Mouse (Mus musculus): Measurements from ENCODE around the gene Nr6a1. TPM values are rescaled to one million over a fixed set of nuclear protein-coding genes. Genes with fewer than 3 reads are reported as not detected.

Gene Nr6a1
- polyA plus RNA-seq, 2 experiments, result 0.90 to 1.2 TPM

- Histone ChIP-seq H3K4me1 (replicated peaks; ENCODE audit: control insufficient read depth in 2 of 2, insufficient read depth in 2 of 2, low read length in 1 of 2) (peaks cover 7 to 8% of the 10 kb centered on the region in 2 experiments; a peak in 3 of 4 replicates), H3K36me3 (replicated peaks; ENCODE audit: control insufficient read depth, insufficient read depth, low read depth) (no peaks in the 10 kb centered on the region), H3K4me3 (ENCODE audit: insufficient read depth in 1 of 2, low read depth in 2 of 2, low read length in 2 of 2) (no peak overlapping the region), H3K9me3 (ENCODE audit: control insufficient read depth, low read length) (no peaks in the 10 kb centered on the region), H3K27me3 (ENCODE audit: control insufficient read depth, insufficient read depth, low read length) (no peaks in the 10 kb centered on the region), H3K9ac (replicated peaks) (no peak overlapping the region), H3K27ac (no peak overlapping the region), H3K4me2 (ENCODE audit: low read depth) (no peak overlapping the region)
- TF ChIP-seq EP300 (IDR thresholded peaks at IDR 0.05; ENCODE audit: low read depth) (no peak), CTCF (IDR thresholded peaks at IDR 0.05; ENCODE audit: low read depth) (peak; percentile 17; the same call in 1 of the 2 replicates)
- ATAC-seq (ENCODE audit: insufficient read depth) (no peak), DNase-seq (ENCODE audit: low read depth in 3 of 3, low spot score in 3 of 3) (no peak)
These were observed 95.5 kb downstream of the Nr6a1 start for GRCm38 (mm10) chr2:38831976-38832375.

GRCm38 (mm10) chr2:38829521-38829920 lies 98.0 kb downstream of the Nr6a1 start:
- no peaks in the 10 kb centered on the region for H3K27me3 ChIP-seq (ENCODE audit: control insufficient read depth, insufficient read depth, low read length)
- ATAC-seq (ENCODE audit: insufficient read depth) (no peak), DNase-seq (ENCODE audit: low read depth in 3 of 3, low spot score in 3 of 3) (no peak)
- 40% methylated on average over 1 of the region's 1 CpGs for WGBS (ENCODE audit: insufficient replicate concordance)
- peaks cover 5 to 8% of the 10 kb centered on the region in 2 experiments; a peak in 3 of 4 replicates for H3K4me1 ChIP-seq (replicated peaks; ENCODE audit: control insufficient read depth in 2 of 2, insufficient read depth in 2 of 2, low read length in 1 of 2)
- H3K36me3 ChIP-seq (replicated peaks; ENCODE audit: control insufficient read depth, insufficient read depth, low read depth), result no peaks in the 10 kb centered on the region
- H3K4me3 ChIP-seq (ENCODE audit: insufficient read depth in 1 of 2, low read depth in 2 of 2, low read length in 2 of 2), result no peak overlapping the region
- H3K4me2 ChIP-seq (ENCODE audit: low read depth), result no peak overlapping the region
- TF ChIP-seq EP300 (IDR thresholded peaks at IDR 0.05; ENCODE audit: low read depth) (no peak), CTCF (IDR thresholded peaks at IDR 0.05; ENCODE audit: low read depth) (no peak)
- no peaks in the 10 kb centered on the region for H3K9me3 ChIP-seq (ENCODE audit: control insufficient read depth, low read length)
- no peak overlapping the region for H3K9ac ChIP-seq (replicated peaks)
- H3K27ac ChIP-seq, result no peak overlapping the region

- Histone ChIP-seq H3K4me2 (ENCODE audit: low read depth) (no peak overlapping the region), H3K9ac (replicated peaks) (no peak overlapping the region), H3K36me3 (replicated peaks; ENCODE audit: control insufficient read depth, insufficient read depth, low read depth) (no peaks in the 10 kb centered on the region), H3K27me3 (ENCODE audit: control insufficient read depth, insufficient read depth, low read length) (no peaks in the 10 kb centered on the region), H3K27ac (no peak overlapping the region), H3K4me3 (ENCODE audit: insufficient read depth in 1 of 2, low read depth in 2 of 2, low read length in 2 of 2) (no peak overlapping the region), H3K4me1 (replicated peaks; ENCODE audit: control insufficient read depth in 2 of 2, insufficient read depth in 2 of 2, low read length in 1 of 2) (peaks cover 5 to 10% of the 10 kb centered on the region in 2 experiments; a peak in 3 of 4 replicates), H3K9me3 (ENCODE audit: control insufficient read depth, low read length) (no peaks in the 10 kb centered on the region)
- no peak for ATAC-seq (ENCODE audit: insufficient read depth)
- no peak for DNase-seq (ENCODE audit: low read depth in 3 of 3, low spot score in 3 of 3)
- TF ChIP-seq EP300 (IDR thresholded peaks at IDR 0.05; ENCODE audit: low read depth) (no peak), CTCF (IDR thresholded peaks at IDR 0.05; ENCODE audit: low read depth) (no peak)
- WGBS (ENCODE audit: insufficient replicate concordance), result 24% methylated on average over 3 of the region's 3 CpGs
These were observed 99.6 kb downstream of the Nr6a1 start for GRCm38 (mm10) chr2:38827801-38828306.

GRCm38 (mm10) chr2:38826189-38826588 lies 101.3 kb downstream of the Nr6a1 start:
- H3K27ac ChIP-seq, result no peak overlapping the region
- no peaks in the 10 kb centered on the region for H3K36me3 ChIP-seq (replicated peaks; ENCODE audit: control insufficient read depth, insufficient read depth, low read depth)
- peaks cover 4 to 11% of the 10 kb centered on the region in 2 experiments; a peak in 3 of 4 replicates for H3K4me1 ChIP-seq (replicated peaks; ENCODE audit: control insufficient read depth in 2 of 2, insufficient read depth in 2 of 2, low read length in 1 of 2)
- ATAC-seq (ENCODE audit: insufficient read depth), result no peak
- no peak overlapping the region for H3K4me2 ChIP-seq (ENCODE audit: low read depth)
- no peak overlapping the region for H3K9ac ChIP-seq (replicated peaks)
- no peak overlapping the region for H3K4me3 ChIP-seq (ENCODE audit: insufficient read depth in 1 of 2, low read depth in 2 of 2, low read length in 2 of 2)
- H3K9me3 ChIP-seq (ENCODE audit: control insufficient read depth, low read length), result no peaks in the 10 kb centered on the region
- H3K27me3 ChIP-seq (ENCODE audit: control insufficient read depth, insufficient read depth, low read length), result no peaks in the 10 kb centered on the region
- no peak for DNase-seq (ENCODE audit: low read depth in 3 of 3, low spot score in 3 of 3)
- no peak for TF ChIP-seq EP300 (IDR thresholded peaks at IDR 0.05; ENCODE audit: low read depth)
- no peak for TF ChIP-seq CTCF (IDR thresholded peaks at IDR 0.05; ENCODE audit: low read depth)

GRCm38 (mm10) chr2:38824791-38825768 lies 102.4 kb downstream of the Nr6a1 start:
- no peak for TF ChIP-seq EP300 (IDR thresholded peaks at IDR 0.05; ENCODE audit: low read depth)
- TF ChIP-seq CTCF (IDR thresholded peaks at IDR 0.05; ENCODE audit: low read depth), result no peak
- no peak for ATAC-seq (ENCODE audit: insufficient read depth)
- Histone ChIP-seq H3K27ac (no peak overlapping the region), H3K4me1 (replicated peaks; ENCODE audit: control insufficient read depth in 2 of 2, insufficient read depth in 2 of 2, low read length in 1 of 2) (peaks cover 3 to 11% of the 10 kb centered on the region in 2 experiments; a peak in 3 of 4 replicates), H3K27me3 (ENCODE audit: control insufficient read depth, insufficient read depth, low read length) (no peaks in the 10 kb centered on the region), H3K9ac (replicated peaks) (peak overlapping the region; percentile 54), H3K4me2 (ENCODE audit: low read depth) (peak overlapping the region; percentile 70), H3K9me3 (ENCODE audit: control insufficient read depth, low read length) (no peaks in the 10 kb centered on the region), H3K36me3 (replicated peaks; ENCODE audit: control insufficient read depth, insufficient read depth, low read depth) (no peaks in the 10 kb centered on the region), H3K4me3 (ENCODE audit: insufficient read depth in 1 of 2, low read depth in 2 of 2, low read length in 2 of 2) (peak overlapping the region; percentile 36 to 57)
- WGBS (ENCODE audit: insufficient replicate concordance), result 17% methylated on average over 15 of the region's 15 CpGs
- no peak for DNase-seq (ENCODE audit: low read depth in 3 of 3, low spot score in 3 of 3)
